Mouse (Mus musculus) midbrain, embryonic 10.5 days (tissue): ENCODE measurements around the gene Phkg2. TPM values are rescaled to one million over a fixed set of nuclear protein-coding genes. Genes with fewer than 3 reads are reported as not detected.

Experiments
- polyA plus RNA-seq: library from polyadenylated mRNA; unstranded; fragments of >200 nt; fragmentation: Nextera tagmentation; extraction: Ambion mirVana; gene quantifications from 2 replicates; pipeline ENCODE4 v1.2.1, GENCODE M21; 2016

The Phkg2 gene
- polyA plus RNA-seq, 1 experiment from 2014 or later = 46.9 TPM

Other genes starting within 250 kb of the Phkg2 start
- 19.7 and 20.6 TPM in 2 replicates for gene Zfp768, start 227.8 kb upstream of the Phkg2 start, polyA plus RNA-seq
- gene Zfp747, start 197.3 kb upstream of the Phkg2 start, polyA plus RNA-seq = 8.6 and 9.1 TPM in 2 replicates
- 5.8 and 6.4 TPM in 2 replicates for gene 9130019O22Rik, start 186.2 kb upstream of the Phkg2 start, polyA plus RNA-seq
- gene E430018J23Rik, start 179.7 kb upstream of the Phkg2 start, polyA plus RNA-seq = 5.4 and 6.3 TPM in 2 replicates
- gene Zfp764, start 166.5 kb upstream of the Phkg2 start, polyA plus RNA-seq = 6.9 and 8.0 TPM in 2 replicates
- gene Zfp688, start 151.3 kb upstream of the Phkg2 start, polyA plus RNA-seq = 34.4 and 35.2 TPM in 2 replicates
- gene Zfp689, start 124.2 kb upstream of the Phkg2 start, polyA plus RNA-seq = 13.9 and 16.4 TPM in 2 replicates
- 56.0 and 59.6 TPM in 2 replicates for gene Prr14, start 113.7 kb upstream of the Phkg2 start, polyA plus RNA-seq
- 8.6 and 9.6 TPM in 2 replicates for gene Fbrs, start 94.1 kb upstream of the Phkg2 start, polyA plus RNA-seq
- 52.6 and 56.1 TPM in 2 replicates for gene Srcap, start 61.4 kb upstream of the Phkg2 start, polyA plus RNA-seq
- 14.3 and 18.8 TPM in 2 replicates for gene Gm42715, start 53.8 kb upstream of the Phkg2 start, polyA plus RNA-seq
- gene Tmem265, start 11.9 kb upstream of the Phkg2 start, polyA plus RNA-seq = 7.2 and 8.2 TPM in 2 replicates
- 14.4 and 16.9 TPM in 2 replicates for gene Ccdc189, start 15.3 kb downstream of the Phkg2 start, polyA plus RNA-seq
- gene Rnf40, start 15.4 kb downstream of the Phkg2 start, polyA plus RNA-seq = 56.7 and 59.6 TPM in 2 replicates
- gene Zfp629, start 42.5 kb downstream of the Phkg2 start, polyA plus RNA-seq = 32.2 and 37.1 TPM in 2 replicates
- 47.8 and 48.9 TPM in 2 replicates for gene Bcl7c, start 135.6 kb downstream of the Phkg2 start, polyA plus RNA-seq
- 5.1 and 5.2 TPM in 2 replicates for gene Ctf1, start 139.4 kb downstream of the Phkg2 start, polyA plus RNA-seq
- gene Ctf2, start 158.8 kb downstream of the Phkg2 start, polyA plus RNA-seq = 0.22 and 0.36 TPM in 2 replicates
- gene Fbxl19, start 171.2 kb downstream of the Phkg2 start, polyA plus RNA-seq = 7.9 and 8.3 TPM in 2 replicates
- 8.3 and 10.1 TPM in 2 replicates for gene Orai3, start 196.5 kb downstream of the Phkg2 start, polyA plus RNA-seq
- gene Setd1a, start 203.3 kb downstream of the Phkg2 start, polyA plus RNA-seq = 13.4 and 14.7 TPM in 2 replicates
- 0.35 TPM in 1 of 2 replicates, not detected in the other for gene Gm49388, start 212.3 kb downstream of the Phkg2 start, polyA plus RNA-seq
- 5.0 and 7.2 TPM in 2 replicates for gene Hsd3b7, start 227.3 kb downstream of the Phkg2 start, polyA plus RNA-seq